Mouse (Mus musculus) heart, adult 2 months (tissue): ENCODE data around the gene Palm2.
A peak's percentile ranks its signal among the peaks of the same experiment; 100 is the strongest.

Experiments
- CTCF ChIP-seq: fragments of 200-600 bp; IDR thresholded peaks from 2 replicates; pipeline ENCODE4 v1.8.1; 2022; ENCODE audit warnings: antibody characterized with exemption, mild to moderate bottlenecking, moderate library complexity
- EP300 ChIP-seq: fragments of 200-500 bp; IDR thresholded peaks from 2 replicates; pipeline ENCODE4 v1.6.1; 2011; ENCODE audit warnings: low read depth, low read length, control low read depth; ENCODE audit not compliant: insufficient read depth
- POLR2A ChIP-seq: fragments of 200-500 bp; IDR thresholded peaks from 2 replicates; pipeline ENCODE4 v1.6.1; 2011; ENCODE audit warnings: mild to moderate bottlenecking, low read depth, low read length, control low read depth; ENCODE audit not compliant: insufficient read depth

GRCm38 (mm10) chr4:57681511-57681910 is 247.5 kb downstream of the Palm2 start:
- TF ChIP-seq POLR2A = peak; percentile 68
- TF ChIP-seq CTCF = no peak
- peak; percentile 77; the same call in 1 of the 2 replicates for TF ChIP-seq EP300
